Mouse (Mus musculus): Measurements from ENCODE around the gene 1700067P10Rik. TPM values are rescaled to one million over a fixed set of nuclear protein-coding genes. Genes with fewer than 3 reads are reported as not detected.

The 1700067P10Rik gene
- polyA plus RNA-seq, 1 experiment from 2014 or later, result not detected

Other genes with a start within 250 kb of the 1700067P10Rik start
- gene Foxp4, start 164.7 kb upstream of the 1700067P10Rik start, polyA plus RNA-seq (2016; fragmentation: Nextera tagmentation; extraction: Ambion mirVana), result 12.4 and 27.3 TPM in 2 replicates
- not detected in 2 replicates for gene 1700122O11Rik, start 51.0 kb upstream of the 1700067P10Rik start, polyA plus RNA-seq (2016; fragmentation: Nextera tagmentation; extraction: Ambion mirVana)
- not detected in 2 replicates for gene 9830107B12Rik, start 56.9 kb downstream of the 1700067P10Rik start, polyA plus RNA-seq (2016; fragmentation: Nextera tagmentation; extraction: Ambion mirVana)
- not detected in 2 replicates for gene A530064D06Rik, start 78.0 kb downstream of the 1700067P10Rik start, polyA plus RNA-seq (2016; fragmentation: Nextera tagmentation; extraction: Ambion mirVana)
- 0.05 and 0.11 TPM in 2 replicates for gene Trem1, start 143.4 kb downstream of the 1700067P10Rik start, polyA plus RNA-seq (2016; fragmentation: Nextera tagmentation; extraction: Ambion mirVana)
- not detected in 2 replicates for gene Trem3, start 158.5 kb downstream of the 1700067P10Rik start, polyA plus RNA-seq (2016; fragmentation: Nextera tagmentation; extraction: Ambion mirVana)
- gene Treml4, start 175.0 kb downstream of the 1700067P10Rik start, polyA plus RNA-seq (2016; fragmentation: Nextera tagmentation; extraction: Ambion mirVana), result 0.63 and 0.74 TPM in 2 replicates
- 0.97 and 1.3 TPM in 2 replicates for gene Treml2, start 210.2 kb downstream of the 1700067P10Rik start, polyA plus RNA-seq (2016; fragmentation: Nextera tagmentation; extraction: Ambion mirVana)
- 0.13 TPM in 1 of 2 replicates, not detected in the other for gene B430306N03Rik, start 226.8 kb downstream of the 1700067P10Rik start, polyA plus RNA-seq (2016; fragmentation: Nextera tagmentation; extraction: Ambion mirVana)